Mouse (Mus musculus) neural tube, embryonic 15.5 days (tissue): ENCODE measurements around the gene Ccs. TPM values are rescaled to one million over a fixed set of nuclear protein-coding genes. Genes with fewer than 3 reads are reported as not detected.
A peak's percentile ranks its signal among the peaks of the same experiment; 100 is the strongest.

Source experiments
- ATAC-seq: fragments of 200-750 bp; cut with Nextera tagmentation; 2 replicates; pipeline ENCODE4 v1.8.0; 2017; ENCODE audit warnings: mild to moderate bottlenecking, moderate TSS enrichment, moderate library complexity; ENCODE audit not compliant: low FRiP score
- H3K27ac ChIP-seq: fragments of 300-500 bp; sonication (generic); replicated peaks from 2 replicates; pipeline ENCODE4 v1.5.1; 2015; ENCODE audit warnings: mild to moderate bottlenecking, inconsistent platforms
- H3K27me3 ChIP-seq: fragments of 300-500 bp; sonication (generic); replicated peaks from 2 replicates; pipeline ENCODE4 v1.6.1; 2015; ENCODE audit warnings: inconsistent platforms
- H3K36me3 ChIP-seq: fragments of 300-500 bp; sonication (generic); 2 replicates; pipeline ENCODE4 v1.6.1; 2015; ENCODE audit warnings: inconsistent platforms
- H3K4me1 ChIP-seq: fragments of 300-500 bp; sonication (generic); 2 replicates; pipeline ENCODE4 v1.6.1; 2015; ENCODE audit warnings: inconsistent platforms
- H3K4me2 ChIP-seq: fragments of 300-500 bp; sonication (generic); 2 replicates; pipeline ENCODE4 v1.6.1; 2015; ENCODE audit warnings: inconsistent platforms, mild to moderate bottlenecking, moderate library complexity
- H3K4me3 ChIP-seq: fragments of 300-500 bp; sonication (generic); replicated peaks from 2 replicates; pipeline ENCODE4 v1.5.1; 2015; ENCODE audit warnings: mild to moderate bottlenecking, inconsistent platforms
- H3K9ac ChIP-seq: fragments of 300-500 bp; sonication (generic); replicated peaks from 2 replicates; pipeline ENCODE4 v1.6.1; 2015; ENCODE audit warnings: mild to moderate bottlenecking, inconsistent platforms
- H3K9me3 ChIP-seq: fragments of 300-500 bp; sonication (generic); replicated peaks from 2 replicates; pipeline ENCODE4 v1.6.1; 2016; ENCODE audit warnings: inconsistent platforms
- WGBS: fragments of 180-500 bp; shearing (Covaris S2); methylation state at CpG from one replicate; pipeline ENCODE4 v1.1.7; 2015; ENCODE audit warnings: mixed read lengths; 5-methylcytosine and 5-hydroxymethylcytosine counted together
- polyA plus RNA-seq: library from polyadenylated mRNA; unstranded; fragments of >200 nt; fragmentation: Nextera tagmentation; extraction: Ambion mirVana; gene quantifications from 2 replicates; pipeline ENCODE4 v1.2.1, GENCODE M21; 2015

Gene Ccs
- polyA plus RNA-seq, 1 experiment from 2014 or later, result 42.4 TPM

- Histone ChIP-seq H3K27ac (peak overlapping the region; percentile 77), H3K4me1 (peaks cover 17% of the 10 kb centered on the region), H3K9me3 (no peaks in the 10 kb centered on the region), H3K4me2 (peak overlapping the region; percentile 98), H3K27me3 (no peaks in the 10 kb centered on the region), H3K9ac (peak overlapping the region; percentile 72), H3K4me3 (peak overlapping the region; percentile 76), H3K36me3 (peaks cover 25% of the 10 kb centered on the region)
- ATAC-seq, result no peak; the same call in 1 of the 2 replicates
- 4% methylated on average over 14 of the region's 14 CpGs for WGBS
Measured at GRCm38 (mm10) chr19:4855470-4855820, 16.3 kb upstream of the Ccs start.

GRCm38 (mm10) chr19:4854552-4855469 lies 15.7 kb upstream of the Ccs start, which contains the start of gene Ctsf:
Gene Ctsf (plus strand): TSS chr19:4855130.
- peak; percentile 92 for ATAC-seq
- 3% methylated on average over 45 of the region's 45 CpGs for WGBS

GRCm38 (mm10) chr19:4850281-4850680 lies 11.1 kb upstream of the Ccs start:
- H3K36me3 ChIP-seq, result no peaks in the 10 kb centered on the region
- no peak overlapping the region for H3K4me3 ChIP-seq
- no peaks in the 10 kb centered on the region for H3K9me3 ChIP-seq
- no peak overlapping the region for H3K4me2 ChIP-seq
- no peaks in the 10 kb centered on the region for H3K27me3 ChIP-seq
- no peak overlapping the region for H3K9ac ChIP-seq
- ATAC-seq, result no peak
- WGBS, result 50% methylated on average over 5 of the region's 5 CpGs
- H3K27ac ChIP-seq, result no peak overlapping the region
- peaks cover 6% of the 10 kb centered on the region for H3K4me1 ChIP-seq

More at GRCm38 (mm10) chr19:4854552-4855469, 15.7 kb upstream of the Ccs start, which contains the start of gene Ctsf:
- peaks cover 20% of the 10 kb centered on the region for H3K36me3 ChIP-seq
- peak within 1 kb of the TSS; percentile 76 for H3K4me3 ChIP-seq
- peak within 1 kb of the TSS; percentile 77 for H3K27ac ChIP-seq
- peak within 1 kb of the TSS; percentile 72 for H3K9ac ChIP-seq
- no peaks in the 10 kb centered on the region for H3K9me3 ChIP-seq
- peak within 1 kb of the TSS; percentile 98 for H3K4me2 ChIP-seq
- no peaks in the 10 kb centered on the region for H3K27me3 ChIP-seq
- peaks cover 17% of the 10 kb centered on the region for H3K4me1 ChIP-seq

DNA sequence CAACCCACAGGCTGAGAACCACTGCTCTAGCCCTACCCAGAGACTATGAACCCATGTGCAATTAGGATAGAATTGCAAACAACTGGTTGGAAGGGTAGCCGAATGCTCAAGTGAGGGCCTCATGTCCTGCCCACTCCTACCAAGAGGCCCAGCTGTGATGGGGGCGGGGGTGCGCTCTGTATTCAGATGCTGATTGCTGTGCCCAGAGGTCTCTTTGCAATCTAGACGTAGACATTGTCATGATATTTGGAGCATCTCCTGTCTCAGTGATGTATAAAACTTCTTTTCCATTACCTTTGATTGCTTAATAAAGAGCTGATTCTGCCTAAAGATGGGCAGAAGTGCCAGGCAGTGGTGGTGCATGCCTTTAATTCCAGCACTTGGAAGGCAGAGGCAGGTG lies 10.7 kb upstream of the Ccs start:
- WGBS, result 50% methylated on average over 4 of the region's 4 CpGs
- Histone ChIP-seq H3K9ac (no peak overlapping the region), H3K9me3 (no peaks in the 10 kb centered on the region), H3K4me2 (no peak overlapping the region), H3K27me3 (no peaks in the 10 kb centered on the region), H3K4me3 (no peak overlapping the region), H3K36me3 (no peaks in the 10 kb centered on the region), H3K27ac (no peak overlapping the region), H3K4me1 (peaks cover 6% of the 10 kb centered on the region)
- ATAC-seq, result no peak

DNA sequence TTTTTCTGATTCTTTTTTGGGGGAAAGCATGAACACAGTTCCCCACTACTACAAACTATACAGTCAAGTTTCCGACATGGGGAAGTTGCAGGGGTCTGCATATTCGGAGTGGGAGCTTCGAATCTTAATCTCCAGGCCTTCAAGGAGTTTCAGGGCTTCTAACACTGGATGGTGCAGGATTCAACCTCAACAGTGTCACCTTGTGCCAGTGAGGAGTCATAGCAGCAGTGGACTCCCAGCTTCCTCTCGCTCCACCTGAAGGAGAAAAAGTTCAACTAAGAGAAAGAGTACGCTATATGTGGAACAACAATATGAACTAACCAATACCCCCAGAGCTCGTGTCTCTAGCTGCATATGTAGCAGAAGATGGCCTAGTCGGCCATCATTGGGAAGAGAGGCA lies 8.4 kb upstream of the Ccs start:
- Histone ChIP-seq H3K4me3 (no peak overlapping the region), H3K9me3 (no peaks in the 10 kb centered on the region), H3K4me1 (no peaks in the 10 kb centered on the region), H3K27ac (no peak overlapping the region), H3K36me3 (no peaks in the 10 kb centered on the region), H3K27me3 (peaks cover 2% of the 10 kb centered on the region; the same call in 1 of the 2 replicates), H3K9ac (no peak overlapping the region), H3K4me2 (no peak overlapping the region)
- no peak for ATAC-seq
- 41% methylated on average over 7 of the region's 7 CpGs for WGBS

- Histone ChIP-seq H3K4me3 (no peak overlapping the region), H3K9me3 (no peaks in the 10 kb centered on the region), H3K36me3 (no peaks in the 10 kb centered on the region), H3K27ac (no peak overlapping the region), H3K4me2 (no peak overlapping the region), H3K4me1 (no peaks in the 10 kb centered on the region), H3K9ac (no peak overlapping the region), H3K27me3 (peaks cover 14% of the 10 kb centered on the region)
- no peak for ATAC-seq
- WGBS, result 70% methylated on average over 2 of the region's 2 CpGs
Measured at GRCm38 (mm10) chr19:4845846-4846245, 6.7 kb upstream of the Ccs start.

DNA sequence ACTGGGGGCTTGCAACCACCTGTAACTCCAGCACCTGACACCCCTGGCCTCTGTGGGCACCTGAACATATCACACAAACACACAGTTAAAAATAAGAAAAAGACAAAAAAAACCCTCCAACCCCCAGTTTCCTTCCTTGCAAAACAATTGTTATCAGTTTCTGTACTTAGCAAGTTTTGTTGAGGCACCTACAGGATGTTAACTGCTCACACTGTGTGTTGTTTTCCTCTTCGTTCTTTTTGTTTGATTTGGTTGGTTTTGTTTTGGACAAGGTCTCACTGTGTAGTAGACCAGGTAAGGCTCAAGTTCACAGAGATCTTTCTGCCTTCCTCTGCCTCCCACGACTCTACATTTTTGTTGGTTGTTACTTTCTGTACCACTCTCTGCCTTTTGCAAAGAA lies 3.5 kb upstream of the Ccs start:
- no peak for ATAC-seq
- no peaks in the 10 kb centered on the region for H3K9me3 ChIP-seq
- no peak overlapping the region for H3K4me2 ChIP-seq
- H3K27me3 ChIP-seq, result peaks cover 24% of the 10 kb centered on the region
- WGBS, result 75% methylated on average over 2 of the region's 2 CpGs
- no peak overlapping the region for H3K9ac ChIP-seq
- no peak overlapping the region for H3K27ac ChIP-seq
- no peak overlapping the region for H3K4me3 ChIP-seq
- peaks cover 22% of the 10 kb centered on the region for H3K4me1 ChIP-seq
- no peaks in the 10 kb centered on the region for H3K36me3 ChIP-seq

DNA sequence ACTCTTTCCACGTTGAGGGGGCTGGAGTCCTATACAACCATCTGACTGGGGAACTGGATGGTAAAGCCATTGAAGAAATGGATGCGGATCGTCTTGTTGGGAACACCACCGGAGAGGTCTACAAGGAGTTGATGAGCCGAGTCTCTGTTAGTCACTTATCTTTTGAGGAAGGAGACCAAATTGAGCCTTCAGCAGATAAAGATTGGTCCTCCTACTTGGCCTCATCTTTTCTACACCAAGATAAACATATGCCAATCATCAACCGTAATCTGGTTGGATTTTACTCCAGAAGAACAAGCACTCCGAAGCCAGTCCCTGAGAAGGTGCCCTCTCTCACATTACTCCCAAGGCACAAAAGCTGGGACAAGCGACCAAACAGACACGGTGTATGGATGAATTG lies 1.7 kb upstream of the Ccs start:
- Histone ChIP-seq H3K4me3 (no peak overlapping the region), H3K9ac (no peak overlapping the region), H3K4me2 (no peak overlapping the region), H3K9me3 (no peaks in the 10 kb centered on the region), H3K36me3 (no peaks in the 10 kb centered on the region), H3K27me3 (peaks cover 24% of the 10 kb centered on the region), H3K4me1 (peaks cover 22% of the 10 kb centered on the region), H3K27ac (no peak overlapping the region)
- WGBS, result 83% methylated on average over 9 of the region's 9 CpGs
- ATAC-seq, result no peak

DNA sequence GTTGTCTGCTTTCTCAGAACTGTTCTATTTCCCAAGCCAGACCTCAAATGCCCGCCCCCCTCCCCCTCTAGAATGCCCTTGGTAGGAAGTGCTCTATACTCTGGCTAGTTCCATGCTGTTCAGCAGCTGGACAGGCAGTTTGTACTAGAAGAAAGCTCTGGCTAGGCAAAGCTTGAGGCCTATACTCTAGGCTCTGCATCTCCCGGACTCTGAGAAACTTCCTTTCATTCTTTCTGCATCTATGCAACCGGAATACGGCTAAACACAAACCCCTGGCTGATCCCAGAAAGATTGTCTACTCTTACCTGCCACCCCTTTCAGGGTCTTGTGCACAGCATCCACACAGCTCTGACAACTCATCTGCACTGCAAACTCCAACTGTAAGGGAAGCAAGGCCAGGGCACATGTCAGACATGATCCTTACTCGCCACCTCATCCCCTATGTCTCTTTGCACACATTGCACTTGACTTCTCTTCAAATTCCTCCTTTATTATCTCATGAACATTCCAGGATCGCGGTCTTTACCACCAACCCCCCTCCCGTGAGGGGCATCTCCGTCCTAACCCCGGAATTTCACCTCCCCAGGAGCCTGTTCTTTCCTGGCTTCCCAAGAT lies 499 bp downstream of the Ccs start:
- no peak overlapping the region; the same call in 1 of the 2 replicates for H3K27ac ChIP-seq
- H3K36me3 ChIP-seq, result 0 out of 2 replicates have a peak, but pooled peaks cover 3% of the 10 kb centered on the region
- peak overlapping the region; percentile 60 for H3K4me3 ChIP-seq
- peaks cover 24% of the 10 kb centered on the region for H3K27me3 ChIP-seq
- H3K9me3 ChIP-seq, result no peaks in the 10 kb centered on the region
- H3K9ac ChIP-seq, result peak overlapping the region; percentile 52
- peaks cover 22% of the 10 kb centered on the region for H3K4me1 ChIP-seq
- WGBS, result 36% methylated on average over 10 of the region's 10 CpGs
- ATAC-seq, result peak; percentile 32; the same call in 1 of the 2 replicates
- H3K4me2 ChIP-seq, result peak overlapping the region; percentile 97

GRCm38 (mm10) chr19:4837049-4837448 lies 2.1 kb downstream of the Ccs start:
- no peak for ATAC-seq
- Histone ChIP-seq H3K4me2 (no peak overlapping the region), H3K27ac (no peak overlapping the region), H3K9ac (no peak overlapping the region), H3K27me3 (peaks cover 22% of the 10 kb centered on the region), H3K9me3 (no peaks in the 10 kb centered on the region), H3K4me1 (peaks cover 29% of the 10 kb centered on the region), H3K4me3 (no peak overlapping the region), H3K36me3 (peaks cover 15% of the 10 kb centered on the region)
- WGBS, result 95% methylated on average over 6 of the region's 6 CpGs

DNA sequence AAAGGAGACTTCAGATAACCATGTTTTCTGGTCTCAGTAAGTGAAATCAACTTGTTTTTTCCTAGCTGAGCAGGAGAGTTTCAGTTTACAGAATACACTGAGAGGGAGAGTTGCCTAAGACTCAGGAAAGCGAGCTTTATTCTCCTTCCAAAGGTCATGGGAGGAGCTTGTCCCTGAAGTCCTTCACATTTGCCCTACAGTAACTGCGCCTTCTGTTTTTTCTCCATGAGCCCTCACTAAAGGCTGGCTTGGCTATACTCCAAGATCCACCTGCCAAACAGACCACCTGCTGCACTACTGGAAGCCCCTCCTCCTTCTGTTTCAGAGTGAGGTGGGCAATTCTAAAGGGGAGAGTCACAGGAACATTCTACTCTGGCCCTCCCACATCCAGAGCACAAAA lies 3.0 kb downstream of the Ccs start:
- no peak overlapping the region for H3K4me2 ChIP-seq
- WGBS, result 77% methylated on average over 2 of the region's 2 CpGs
- no peak for ATAC-seq
- H3K4me3 ChIP-seq, result no peak overlapping the region
- peaks cover 15% of the 10 kb centered on the region for H3K36me3 ChIP-seq
- H3K27ac ChIP-seq, result no peak overlapping the region
- no peaks in the 10 kb centered on the region for H3K9me3 ChIP-seq
- H3K27me3 ChIP-seq, result peaks cover 13% of the 10 kb centered on the region
- peaks cover 29% of the 10 kb centered on the region for H3K4me1 ChIP-seq
- no peak overlapping the region for H3K9ac ChIP-seq

- H3K4me2 ChIP-seq, result no peak overlapping the region
- H3K9ac ChIP-seq, result no peak overlapping the region
- peaks cover 20% of the 10 kb centered on the region for H3K4me1 ChIP-seq
- no peaks in the 10 kb centered on the region for H3K9me3 ChIP-seq
- H3K4me3 ChIP-seq, result no peak overlapping the region
- 93% methylated on average over 8 of the region's 8 CpGs for WGBS
- H3K27me3 ChIP-seq, result no peaks in the 10 kb centered on the region
- peaks cover 15% of the 10 kb centered on the region for H3K36me3 ChIP-seq
- ATAC-seq, result no peak
- H3K27ac ChIP-seq, result no peak overlapping the region
Measured at GRCm38 (mm10) chr19:4833977-4834376, 5.2 kb downstream of the Ccs start.
